Mouse (Mus musculus): ENCODE data around the gene Ggt5. TPM values are rescaled to one million over a fixed set of nuclear protein-coding genes. Genes with fewer than 3 reads are reported as not detected.
"Not testable (repeated sequence)": the region's sequence is repeated elsewhere in the genome, so short reads cannot be mapped to it uniquely, and the experiment has no call there.

The Ggt5 gene
- polyA plus RNA-seq, 1 experiment from 2014 or later = 8.6 TPM

DNA sequence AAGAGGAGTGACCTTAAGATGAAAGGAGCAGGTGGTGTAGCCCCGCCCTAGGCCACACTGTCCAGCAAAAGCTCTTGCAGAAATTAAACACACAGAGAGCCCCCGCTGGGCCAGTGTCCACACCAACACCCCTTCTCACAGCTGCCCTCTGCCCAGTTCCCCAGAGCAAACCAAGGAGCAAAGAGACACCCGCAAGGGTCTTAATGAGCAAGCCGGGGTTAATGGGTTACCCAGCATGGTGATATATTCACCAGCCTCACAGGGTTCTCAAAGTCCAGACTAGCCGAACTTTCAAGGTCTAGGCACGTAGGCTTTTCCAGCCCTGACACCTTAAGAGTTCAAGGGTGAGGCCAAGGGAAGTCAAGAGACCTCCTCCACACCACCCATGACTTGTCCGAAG, 23.2 kb upstream of the Ggt5 start:
- Histone ChIP-seq H3K27ac (ENCODE audit: low read length) (peak overlapping the region; percentile 92), H3K4me3 (ENCODE audit: low read length) (peak overlapping the region; percentile 29), H3K4me1 (ENCODE audit: control insufficient read depth, insufficient read depth, low read length) (peaks cover 14% of the 10 kb centered on the region), H3K36me3 (ENCODE audit: control insufficient read depth, insufficient read depth, low read length) (no peaks in the 10 kb centered on the region), H3K9me3 (ENCODE audit: control insufficient read depth, low read length) (no peaks in the 10 kb centered on the region), H3K4me2 (ENCODE audit: low read depth, low read length) (peak overlapping the region; percentile 43), H3K27me3 (replicated peaks; ENCODE audit: control insufficient read depth, insufficient read depth, low read length) (peaks cover 2% of the 10 kb centered on the region), H3K9ac (ENCODE audit: low read depth, low read length) (peak overlapping the region; percentile 48; the same call in 1 of the 2 replicates)
- ATAC-seq = peak; percentile 82
- WGBS = 56% methylated on average over 7 of the region's 7 CpGs

GRCm38 (mm10) chr10:75566321-75566720, 22.8 kb upstream of the Ggt5 start:
- WGBS = 77% methylated on average over 5 of the region's 5 CpGs

DNA sequence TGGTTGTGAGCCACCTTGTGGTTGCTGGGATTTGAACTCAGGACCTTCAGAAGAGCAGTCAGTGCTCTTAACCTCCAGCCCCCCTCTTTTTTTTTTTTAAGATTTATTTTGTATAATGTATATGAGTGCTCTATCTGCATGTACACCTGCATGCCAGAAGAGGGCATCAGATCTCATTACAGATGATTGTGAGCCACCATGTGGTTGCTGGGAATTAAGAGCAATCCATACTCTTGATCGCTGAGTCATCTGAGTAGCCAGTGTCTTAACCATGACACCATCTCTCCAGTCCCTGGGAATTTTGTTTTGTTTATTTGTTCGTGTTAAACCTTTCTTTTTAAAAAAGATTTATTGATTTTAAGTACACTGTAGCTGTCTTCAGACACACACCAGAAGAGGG, 22.4 kb upstream of the Ggt5 start:
- ATAC-seq; H3K9ac ChIP-seq (ENCODE audit: low read depth, low read length); H3K36me3 ChIP-seq (ENCODE audit: control insufficient read depth, insufficient read depth, low read length); H3K4me3 ChIP-seq (ENCODE audit: low read length); H3K27me3 ChIP-seq (replicated peaks; ENCODE audit: control insufficient read depth, insufficient read depth, low read length); H3K9me3 ChIP-seq (ENCODE audit: control insufficient read depth, low read length); H3K27ac ChIP-seq (ENCODE audit: low read length); H3K4me2 ChIP-seq (ENCODE audit: low read depth, low read length): not testable (repeated sequence)
- H3K4me1 ChIP-seq (ENCODE audit: control insufficient read depth, insufficient read depth, low read length) = peaks cover 19% of the 10 kb centered on the region
- WGBS = 76% methylated on average over 2 of the region's 2 CpGs

More at GRCm38 (mm10) chr10:75566321-75566720, 22.8 kb upstream of the Ggt5 start:
- Histone ChIP-seq H3K4me1 (ENCODE audit: control insufficient read depth, insufficient read depth, low read length) (peaks cover 18% of the 10 kb centered on the region), H3K36me3 (ENCODE audit: control insufficient read depth, insufficient read depth, low read length) (no peaks in the 10 kb centered on the region), H3K27me3 (replicated peaks; ENCODE audit: control insufficient read depth, insufficient read depth, low read length) (no peaks in the 10 kb centered on the region), H3K4me2 (ENCODE audit: low read depth, low read length) (peak overlapping the region; percentile 43), H3K9ac (ENCODE audit: low read depth, low read length) (0 out of 2 replicates have a peak overlapping the region, but pooled peaks have one; percentile 33), H3K4me3 (ENCODE audit: low read length) (peak overlapping the region; percentile 29), H3K9me3 (ENCODE audit: control insufficient read depth, low read length) (no peaks in the 10 kb centered on the region), H3K27ac (ENCODE audit: low read length) (peak overlapping the region; percentile 92)
- peak; percentile 14 for ATAC-seq

GRCm38 (mm10) chr10:75568029-75568428, 21.1 kb upstream of the Ggt5 start:
- peak overlapping the region; percentile 33; the same call in 1 of the 2 replicates for H3K9ac ChIP-seq (ENCODE audit: low read depth, low read length)
- H3K9me3 ChIP-seq (ENCODE audit: control insufficient read depth, low read length) = no peaks in the 10 kb centered on the region
- WGBS = 35% methylated on average over 5 of the region's 5 CpGs
- no peaks in the 10 kb centered on the region for H3K27me3 ChIP-seq (replicated peaks; ENCODE audit: control insufficient read depth, insufficient read depth, low read length)
- H3K36me3 ChIP-seq (ENCODE audit: control insufficient read depth, insufficient read depth, low read length) = no peaks in the 10 kb centered on the region
- ATAC-seq = no peak
- peak overlapping the region; percentile 37 for H3K4me2 ChIP-seq (ENCODE audit: low read depth, low read length)
- peaks cover 19% of the 10 kb centered on the region for H3K4me1 ChIP-seq (ENCODE audit: control insufficient read depth, insufficient read depth, low read length)
- H3K4me3 ChIP-seq (ENCODE audit: low read length) = peak overlapping the region; percentile 37
- H3K27ac ChIP-seq (ENCODE audit: low read length) = peak overlapping the region; percentile 37; the same call in 1 of the 2 replicates

DNA sequence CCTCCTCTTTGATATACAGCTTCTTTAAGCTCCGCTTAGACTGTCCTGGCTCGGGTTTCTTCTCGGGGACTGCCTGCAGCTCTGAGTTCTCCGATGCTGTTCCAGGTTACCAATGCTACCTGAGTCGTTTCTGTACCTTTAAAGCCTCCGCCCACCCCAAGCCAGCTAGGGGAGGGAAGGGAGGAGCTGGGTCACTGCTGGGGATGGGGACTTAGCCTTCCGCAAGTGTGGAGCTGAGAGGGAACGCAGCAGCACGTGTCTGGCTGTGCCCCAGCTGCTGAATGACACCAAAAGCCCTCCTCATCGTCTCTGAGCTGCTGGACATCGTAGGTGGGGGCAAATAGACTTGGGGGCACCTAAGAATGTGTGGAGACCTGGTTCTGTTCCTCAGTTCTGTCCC, 20.7 kb upstream of the Ggt5 start:
- Histone ChIP-seq H3K4me2 (ENCODE audit: low read depth, low read length) (peak overlapping the region; percentile 37), H3K9ac (ENCODE audit: low read depth, low read length) (peak overlapping the region; percentile 33), H3K36me3 (ENCODE audit: control insufficient read depth, insufficient read depth, low read length) (no peaks in the 10 kb centered on the region), H3K4me1 (ENCODE audit: control insufficient read depth, insufficient read depth, low read length) (peaks cover 19% of the 10 kb centered on the region), H3K4me3 (ENCODE audit: low read length) (peak overlapping the region; percentile 37), H3K9me3 (ENCODE audit: control insufficient read depth, low read length) (no peaks in the 10 kb centered on the region), H3K27ac (ENCODE audit: low read length) (peak overlapping the region; percentile 37; the same call in 1 of the 2 replicates), H3K27me3 (replicated peaks; ENCODE audit: control insufficient read depth, insufficient read depth, low read length) (no peaks in the 10 kb centered on the region)
- ATAC-seq = peak; percentile 39
- WGBS = 13% methylated on average over 11 of the region's 11 CpGs

- peak; percentile 32 for ATAC-seq
- peak overlapping the region; percentile 37 for H3K4me3 ChIP-seq (ENCODE audit: low read length)
- H3K27me3 ChIP-seq (replicated peaks; ENCODE audit: control insufficient read depth, insufficient read depth, low read length) = no peaks in the 10 kb centered on the region
- H3K27ac ChIP-seq (ENCODE audit: low read length) = peak overlapping the region; percentile 37; the same call in 1 of the 2 replicates
- no peaks in the 10 kb centered on the region for H3K9me3 ChIP-seq (ENCODE audit: control insufficient read depth, low read length)
- peak overlapping the region; percentile 33; the same call in 1 of the 2 replicates for H3K9ac ChIP-seq (ENCODE audit: low read depth, low read length)
- H3K36me3 ChIP-seq (ENCODE audit: control insufficient read depth, insufficient read depth, low read length) = no peaks in the 10 kb centered on the region
- 11% methylated on average over 4 of the region's 4 CpGs for WGBS
- peaks cover 16% of the 10 kb centered on the region for H3K4me1 ChIP-seq (ENCODE audit: control insufficient read depth, insufficient read depth, low read length)
- peak overlapping the region; percentile 37 for H3K4me2 ChIP-seq (ENCODE audit: low read depth, low read length)
These were observed 20.3 kb upstream of the Ggt5 start for GRCm38 (mm10) chr10:75568851-75569250.

DNA sequence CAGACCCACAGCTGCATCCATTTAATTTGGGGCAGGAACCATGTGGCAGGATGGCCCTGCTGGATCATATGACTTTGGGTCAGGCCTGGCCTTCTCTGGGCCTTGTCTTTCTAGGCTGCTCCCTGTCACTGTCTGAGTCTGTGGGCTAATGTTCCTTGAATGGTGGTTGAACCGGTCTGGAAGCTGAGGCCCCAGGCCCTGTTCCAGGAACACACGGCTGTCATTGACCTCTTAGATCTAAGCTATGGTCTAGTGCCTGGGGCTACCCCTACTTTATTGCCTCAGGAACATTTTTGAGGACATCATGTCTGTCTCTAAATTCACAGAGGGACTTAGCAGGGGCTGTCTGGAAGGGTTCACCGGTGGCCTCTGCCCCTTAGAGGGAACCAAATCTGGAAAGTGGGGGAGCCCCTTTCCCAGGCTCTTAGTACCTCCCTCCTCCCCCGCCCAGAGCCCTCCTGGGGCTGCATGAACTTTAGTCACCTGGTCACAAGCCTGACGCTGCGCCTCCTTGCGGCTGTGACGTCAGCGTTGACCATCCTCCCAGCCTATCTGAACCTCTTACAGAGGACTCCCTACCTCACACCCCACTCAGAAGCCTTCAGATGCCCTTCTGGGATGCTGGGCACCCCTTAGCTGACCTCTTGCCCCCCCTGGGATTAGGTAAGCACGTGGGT, 18.0 kb upstream of the Ggt5 start:
- Histone ChIP-seq H3K27ac (ENCODE audit: low read length) (no peak overlapping the region), H3K4me3 (ENCODE audit: low read length) (no peak overlapping the region), H3K27me3 (replicated peaks; ENCODE audit: control insufficient read depth, insufficient read depth, low read length) (no peaks in the 10 kb centered on the region), H3K4me2 (ENCODE audit: low read depth, low read length) (no peak overlapping the region), H3K4me1 (ENCODE audit: control insufficient read depth, insufficient read depth, low read length) (peaks cover 14% of the 10 kb centered on the region; the same call in 1 of the 2 replicates), H3K9ac (ENCODE audit: low read depth, low read length) (0 out of 2 replicates have a peak overlapping the region, but pooled peaks have one; percentile 19), H3K36me3 (ENCODE audit: control insufficient read depth, insufficient read depth, low read length) (no peaks in the 10 kb centered on the region), H3K9me3 (ENCODE audit: control insufficient read depth, low read length) (no peaks in the 10 kb centered on the region)
- 34% methylated on average over 10 of the region's 10 CpGs for WGBS
- ATAC-seq = peak; percentile 7; the same call in 1 of the 2 replicates

DNA sequence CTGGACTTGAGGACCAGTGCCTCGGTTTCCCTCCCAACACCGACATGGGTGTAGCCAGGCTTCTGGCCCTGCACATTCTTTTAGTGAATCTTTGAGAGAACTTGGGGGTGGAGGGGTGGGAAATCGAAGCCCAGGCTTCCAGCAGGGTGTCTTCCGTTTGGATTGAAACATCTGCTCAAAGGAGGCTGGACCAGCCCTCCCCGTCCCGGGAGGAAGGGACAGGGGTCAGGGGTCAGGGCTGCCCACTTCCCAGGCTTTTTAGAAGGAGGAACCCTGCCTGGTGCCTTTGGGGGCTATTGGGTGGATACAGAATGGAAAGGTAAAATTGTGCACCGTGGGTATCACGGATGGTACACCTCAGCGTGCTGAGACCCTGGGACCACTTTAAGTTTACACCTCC, 17.2 kb upstream of the Ggt5 start:
- Histone ChIP-seq H3K9me3 (ENCODE audit: control insufficient read depth, low read length) (no peaks in the 10 kb centered on the region), H3K27ac (ENCODE audit: low read length) (no peak overlapping the region), H3K9ac (ENCODE audit: low read depth, low read length) (no peak overlapping the region), H3K4me3 (ENCODE audit: low read length) (no peak overlapping the region), H3K4me2 (ENCODE audit: low read depth, low read length) (no peak overlapping the region), H3K4me1 (ENCODE audit: control insufficient read depth, insufficient read depth, low read length) (peaks cover 14% of the 10 kb centered on the region; the same call in 1 of the 2 replicates), H3K27me3 (replicated peaks; ENCODE audit: control insufficient read depth, insufficient read depth, low read length) (no peaks in the 10 kb centered on the region), H3K36me3 (ENCODE audit: control insufficient read depth, insufficient read depth, low read length) (no peaks in the 10 kb centered on the region)
- no peak for ATAC-seq
- 54% methylated on average over 9 of the region's 9 CpGs for WGBS

DNA sequence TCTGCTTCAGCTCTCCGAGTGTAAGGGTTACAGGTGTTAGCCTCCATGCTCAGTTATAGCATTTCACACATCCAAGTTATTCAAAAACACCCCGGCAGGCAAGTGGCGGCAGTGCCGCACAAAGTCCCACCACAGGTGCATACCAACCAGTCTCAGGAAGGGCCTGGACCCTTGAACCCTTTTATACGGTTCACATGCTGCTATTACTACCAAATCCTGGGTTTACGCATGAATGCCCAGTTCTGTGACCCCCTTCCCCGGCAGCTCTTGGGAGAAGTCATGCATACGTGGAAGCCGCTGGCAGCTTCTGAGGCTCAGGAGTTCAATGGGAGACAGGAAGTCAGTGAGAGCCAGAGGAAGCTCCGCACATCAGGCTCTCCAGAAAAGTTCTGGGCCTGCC, 16.0 kb upstream of the Ggt5 start:
- no peaks in the 10 kb centered on the region for H3K9me3 ChIP-seq (ENCODE audit: control insufficient read depth, low read length)
- WGBS = 76% methylated on average over 10 of the region's 10 CpGs
- H3K4me1 ChIP-seq (ENCODE audit: control insufficient read depth, insufficient read depth, low read length) = peaks cover 13% of the 10 kb centered on the region; the same call in 1 of the 2 replicates
- no peak overlapping the region for H3K27ac ChIP-seq (ENCODE audit: low read length)
- ATAC-seq = no peak
- no peaks in the 10 kb centered on the region for H3K36me3 ChIP-seq (ENCODE audit: control insufficient read depth, insufficient read depth, low read length)
- H3K4me3 ChIP-seq (ENCODE audit: low read length) = no peak overlapping the region
- H3K4me2 ChIP-seq (ENCODE audit: low read depth, low read length) = no peak overlapping the region
- H3K9ac ChIP-seq (ENCODE audit: low read depth, low read length) = no peak overlapping the region
- no peaks in the 10 kb centered on the region for H3K27me3 ChIP-seq (replicated peaks; ENCODE audit: control insufficient read depth, insufficient read depth, low read length)
